Mouse (Mus musculus) lung, postnatal 25 days (tissue): ENCODE measurements around the gene Nell1.

ENCODE experiments used
- DNase-seq: peaks from one replicate; pipeline ENCODE4 v3.0.0; 2022; ENCODE audit warnings: low spot score

Nell1 gene

GRCm38 (mm10) chr7:50850271-50850670, 875.6 kb downstream of the Nell1 start:
- no peak for DNase-seq

GRCm38 (mm10) chr7:50870181-50870580, 895.5 kb downstream of the Nell1 start:
- no peak for DNase-seq

GRCm38 (mm10) chr7:50887625-50888024, 913.0 kb downstream of the Nell1 start:
- no peak for DNase-seq

- DNase-seq = peak; percentile 13
Measured at GRCm38 (mm10) chr7:50899541-50900088, 925.0 kb downstream of the Nell1 start.
